Comparison of ENCODE assay signal across 8 mouse cellular contexts in the genomic region with DNA sequence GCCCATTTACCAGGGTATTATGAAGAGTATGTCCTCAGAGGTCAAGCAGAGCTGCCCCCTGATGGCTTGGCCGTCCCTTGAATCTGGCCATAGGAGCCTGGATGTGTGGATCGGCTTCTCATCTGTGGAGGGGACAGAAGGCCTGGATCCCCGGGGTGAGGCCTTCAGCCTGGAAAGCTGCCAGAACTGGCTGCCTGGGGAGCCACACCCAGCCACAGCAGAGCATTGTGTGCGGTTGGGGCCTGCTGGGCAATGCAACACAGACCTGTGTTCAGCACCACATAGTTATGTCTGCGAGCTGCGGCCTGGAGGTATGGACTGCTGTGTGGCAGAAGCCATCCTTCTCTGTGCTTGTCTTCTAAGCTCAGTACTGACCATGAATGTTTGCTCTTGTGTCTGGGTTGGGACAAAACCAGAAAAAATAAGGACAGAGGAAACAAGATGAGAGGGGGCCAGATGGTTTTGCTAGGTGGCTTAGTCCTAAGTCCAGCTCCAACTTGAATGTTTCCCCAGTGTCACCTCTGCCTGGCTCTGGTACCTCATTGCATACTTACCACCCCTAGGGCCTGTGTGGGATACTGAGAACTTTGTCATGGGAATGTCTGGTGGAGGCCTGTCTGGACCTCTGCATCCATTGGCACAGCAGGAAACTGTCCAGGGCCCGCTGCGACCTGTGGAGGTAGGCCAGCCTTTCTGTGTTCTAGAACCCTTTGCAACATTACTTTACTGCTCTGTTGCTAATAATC. TPM values are rescaled to one million over a fixed set of nuclear protein-coding genes. Genes with fewer than 3 reads are reported as not detected.
DNase-seq lines count a peak whose midpoint lies in the region; ATAC-seq and TF ChIP-seq lines count a peak whose summit lies in the region.

No protein-coding gene starts in this region.

- no peak overlapping the region for H3K4me3 ChIP-seq in kidney, postnatal 0 days (replicated peaks; ENCODE audit: low read depth, low read length)
- H3K4me3 ChIP-seq in midbrain, postnatal 0 days (ENCODE audit: low read depth, low read length), result no peak overlapping the region

- no peaks in the 10 kb centered on the region for H3K9me3 ChIP-seq in kidney, postnatal 0 days (replicated peaks; ENCODE audit: low read length)
- no peaks in the 10 kb centered on the region for H3K9me3 ChIP-seq in midbrain, postnatal 0 days (ENCODE audit: low read length)

- no peak for DNase-seq in kidney, postnatal 0 days (ENCODE audit: low spot score)
- no peak for DNase-seq in kidney, adult 11 months
- peak; percentile 43 for DNase-seq in c-Kit-positive CD71-positive TER-119-positive erythroid progenitor cells, embryonic 14.5 days (ENCODE audit: low spot score)
- peak; percentile 64 for DNase-seq in heart, postnatal 4 days
- DNase-seq in frontal cortex, adult 2 months (ENCODE audit: extremely low spot score in 1 of 2, low spot score in 1 of 2), result no peak
- DNase-seq in layer of hippocampus, adult 18-20 months (ENCODE audit: low spot score in 2 of 2), result no peak
- DNase-seq in midbrain, postnatal 0 days (ENCODE audit: low spot score), result no peak

- 58% methylated on average over 8 of the region's 8 CpGs for WGBS in kidney, postnatal 0 days
- 65% methylated on average over 8 of the region's 8 CpGs for WGBS in midbrain, postnatal 0 days

- TF ChIP-seq CTCF in kidney, postnatal 0 days (IDR thresholded peaks at IDR 0.05; ENCODE audit: low read depth), result no peak
- TF ChIP-seq CTCF in midbrain, postnatal 0 days (IDR thresholded peaks at IDR 0.05), result no peak

- ATAC-seq in kidney, postnatal 0 days (replicated peaks; ENCODE audit: low FRiP score, low read depth), result no peak
- peak; percentile 87 for ATAC-seq in megakaryocyte-erythroid progenitor cell, adult 5-6 weeks (replicated peaks; ENCODE audit: low FRiP score, low TSS enrichment, poor library complexity, severe bottlenecking)
- no peak for ATAC-seq in midbrain, postnatal 0 days (ENCODE audit: low FRiP score)

- no peaks in the 10 kb centered on the region for H3K4me1 ChIP-seq in kidney, postnatal 0 days (replicated peaks; ENCODE audit: insufficient read depth, low read length)
- no peaks in the 10 kb centered on the region for H3K4me1 ChIP-seq in midbrain, postnatal 0 days (ENCODE audit: insufficient read depth, low read length)

- H3K4me2 ChIP-seq in kidney, postnatal 0 days (ENCODE audit: low read length), result no peak overlapping the region
- no peak overlapping the region for H3K4me2 ChIP-seq in midbrain, postnatal 0 days (ENCODE audit: low read depth, low read length, poor library complexity, severe bottlenecking)

- H3K27me3 ChIP-seq in kidney, postnatal 0 days (ENCODE audit: insufficient read depth, low read length), result no peaks in the 10 kb centered on the region
- no peaks in the 10 kb centered on the region for H3K27me3 ChIP-seq in midbrain, postnatal 0 days (ENCODE audit: insufficient read depth, low read length)

- 0 out of 2 replicates have a peak overlapping the region, but pooled peaks have one; percentile 6 for H3K9ac ChIP-seq in kidney, postnatal 0 days (ENCODE audit: low read depth, low read length)
- no peak overlapping the region for H3K9ac ChIP-seq in midbrain, postnatal 0 days (replicated peaks; ENCODE audit: low read length, poor library complexity, severe bottlenecking)

- H3K27ac ChIP-seq in kidney, postnatal 0 days, result no peak overlapping the region
- H3K27ac ChIP-seq in midbrain, postnatal 0 days (ENCODE audit: low read depth, low read length), result no peak overlapping the region

- H3K36me3 ChIP-seq in kidney, postnatal 0 days (ENCODE audit: insufficient read depth, low read length), result peaks cover 48% of the 10 kb centered on the region; the same call in 1 of the 2 replicates
- H3K36me3 ChIP-seq in midbrain, postnatal 0 days (ENCODE audit: insufficient read depth, low read length), result peaks cover 68% of the 10 kb centered on the region

RNA-seq across cellular contexts. Expression of gene Pkd1, which starts 17.6 kb away (rescaled TPM):
- 10.6 and 17.7 TPM in 2 replicates for polyA plus RNA-seq in kidney, postnatal 0 days (2015; fragmentation: Nextera tagmentation; extraction: Ambion mirVana)
- total RNA-seq in heart, postnatal 4 days (2021), result 10 to 100 TPM; 50.1 to 52.6 TPM
- total RNA-seq in megakaryocyte-erythroid progenitor cell, adult 5-6 weeks (2014; fragmentation: Nextera tagmentation), result 17.2 and 20.5 TPM in 2 replicates
- total RNA-seq in megakaryocyte-erythroid progenitor cell, adult 5-6 weeks (2017), result 4.6 and 5.4 TPM in 2 replicates
- 85.1 and 85.3 TPM in 2 replicates for polyA plus RNA-seq in frontal cortex, adult 2 months (2012; rRNA removed)
- total RNA-seq in layer of hippocampus, adult 18-20 months (2021), result 10 to 100 TPM; 78.8 to 80.0 TPM
- total RNA-seq in midbrain, postnatal 0 days (2014; rRNA removed), result 73.6 and 84.3 TPM in 2 replicates
- 13.6 and 14.5 TPM in 2 replicates for polyA plus RNA-seq in midbrain, postnatal 0 days (2015; fragmentation: Nextera tagmentation; extraction: Ambion mirVana)

RNA-seq across cellular contexts. Expression of gene Rab26, which starts 33.2 kb away (rescaled TPM):
- polyA plus RNA-seq in kidney, postnatal 0 days (2015; fragmentation: Nextera tagmentation; extraction: Ambion mirVana), result 3.5 and 3.7 TPM in 2 replicates
- total RNA-seq in heart, postnatal 4 days (2021), result under 1 TPM; 0.27 to 0.38 TPM
- total RNA-seq in megakaryocyte-erythroid progenitor cell, adult 5-6 weeks (2014; fragmentation: Nextera tagmentation), result not detected in 2 replicates
- total RNA-seq in megakaryocyte-erythroid progenitor cell, adult 5-6 weeks (2017), result 1.3 TPM in 1 of 2 replicates, not detected in the other
- 97.2 and 118 TPM in 2 replicates for polyA plus RNA-seq in frontal cortex, adult 2 months (2012; rRNA removed)
- 10 to 100 TPM; 69.7 to 75.6 TPM for total RNA-seq in layer of hippocampus, adult 18-20 months (2021)
- 4.4 and 7.6 TPM in 2 replicates for total RNA-seq in midbrain, postnatal 0 days (2014; rRNA removed)
- polyA plus RNA-seq in midbrain, postnatal 0 days (2015; fragmentation: Nextera tagmentation; extraction: Ambion mirVana), result 15.5 and 17.7 TPM in 2 replicates

RNA-seq across cellular contexts. Expression of gene Traf7, which starts 39.5 kb away (rescaled TPM):
- 59.4 and 67.3 TPM in 2 replicates for polyA plus RNA-seq in kidney, postnatal 0 days (2015; fragmentation: Nextera tagmentation; extraction: Ambion mirVana)
- total RNA-seq in heart, postnatal 4 days (2021), result 100 to 1,000 TPM in 1 of 2 experiments, 10 to 100 TPM in 1; 97.6 to 106 TPM
- total RNA-seq in megakaryocyte-erythroid progenitor cell, adult 5-6 weeks (2014; fragmentation: Nextera tagmentation), result 111 and 143 TPM in 2 replicates
- total RNA-seq in megakaryocyte-erythroid progenitor cell, adult 5-6 weeks (2017), result 66.3 and 84.8 TPM in 2 replicates
- polyA plus RNA-seq in frontal cortex, adult 2 months (2012; rRNA removed), result 194 and 212 TPM in 2 replicates
- 10 to 100 TPM; 79.3 to 84.6 TPM for total RNA-seq in layer of hippocampus, adult 18-20 months (2021)
- 175 and 179 TPM in 2 replicates for total RNA-seq in midbrain, postnatal 0 days (2014; rRNA removed)
- polyA plus RNA-seq in midbrain, postnatal 0 days (2015; fragmentation: Nextera tagmentation; extraction: Ambion mirVana), result 71.4 and 73.6 TPM in 2 replicates

Comparison
In these comparisons a context has a peak if more than half of its experiments do, and no peak if none do; other contexts are left out.
1. DNase-seq: peak in c-Kit-positive CD71-positive TER-119-positive erythroid progenitor cells, embryonic 14.5 days (single experiment) and heart, postnatal 4 days (single experiment); none in kidney, postnatal 0 days (single experiment), kidney, adult 11 months (single experiment), frontal cortex, adult 2 months (0 of 2), layer of hippocampus, adult 18-20 months (0 of 2) and midbrain, postnatal 0 days (single experiment).